Mouse (Mus musculus) hindbrain, embryonic 14.5 days (tissue): ENCODE results near the gene Il31ra. TPM values are rescaled to one million over a fixed set of nuclear protein-coding genes. Genes with fewer than 3 reads are reported as not detected.
"Not testable (repeated sequence)": the region's sequence is repeated elsewhere in the genome, so short reads cannot be mapped to it uniquely, and the experiment has no call there.

ENCODE experiments used
- ATAC-seq: fragments of 200-750 bp; cut with Nextera tagmentation; 2 replicates; pipeline ENCODE4 v1.8.0; 2017; ENCODE audit warnings: moderate number of reproducible peaks, mild to moderate bottlenecking, moderate TSS enrichment, moderate library complexity; ENCODE audit not compliant: low FRiP score
- DNase-seq: peaks from one replicate; pipeline ENCODE4 v3.0.0-alpha.2; 2015; ENCODE audit warnings: low spot score
- H3K27ac ChIP-seq: fragments of 300-500 bp; sonication (generic); 2 replicates; pipeline ENCODE4 v1.5.1; 2014; ENCODE audit warnings: mild to moderate bottlenecking, moderate library complexity
- H3K27me3 ChIP-seq: fragments of 300-500 bp; sonication (generic); 2 replicates; pipeline ENCODE4 v1.6.1; 2014; ENCODE audit warnings: mild to moderate bottlenecking, low read length, mixed read lengths; ENCODE audit not compliant: control insufficient read depth, insufficient read depth
- H3K36me3 ChIP-seq: fragments of 300-500 bp; sonication (generic); replicated peaks from 2 replicates; pipeline ENCODE4 v1.6.1; 2014; ENCODE audit not compliant: control insufficient read depth, insufficient read depth
- H3K4me1 ChIP-seq: fragments of 300-500 bp; sonication (generic); replicated peaks from 2 replicates; pipeline ENCODE4 v1.6.1; 2014; ENCODE audit warnings: antibody characterized with exemption, low read length, mixed read lengths; ENCODE audit not compliant: control insufficient read depth, insufficient read depth
- H3K4me2 ChIP-seq: fragments of 300-500 bp; sonication (generic); replicated peaks from 2 replicates; pipeline ENCODE4 v1.6.1; 2014; ENCODE audit warnings: mild to moderate bottlenecking, moderate library complexity
- H3K4me3 ChIP-seq: fragments of 300-500 bp; sonication (generic); replicated peaks from 2 replicates; pipeline ENCODE4 v1.5.1; 2014; ENCODE audit warnings: mild to moderate bottlenecking, low read length
- H3K9ac ChIP-seq: fragments of 300-500 bp; sonication (generic); 2 replicates; pipeline ENCODE4 v1.6.1; 2014
- H3K9me3 ChIP-seq: fragments of 300-500 bp; sonication (generic); 2 replicates; pipeline ENCODE4 v1.6.1; 2016; ENCODE audit warnings: low read length; ENCODE audit not compliant: control insufficient read depth
- WGBS: fragments of 180-500 bp; shearing (Covaris S2); extraction: QIAGEN DNeasy Blood & Tissue Kit; methylation state at CpG from one replicate; pipeline ENCODE4 v1.1.7; 2014; 5-methylcytosine and 5-hydroxymethylcytosine counted together
- polyA plus RNA-seq: library from polyadenylated mRNA; unstranded; fragments of >200 nt; fragmentation: Nextera tagmentation; extraction: Ambion mirVana; gene quantifications from 2 replicates; pipeline ENCODE4 v1.2.1, GENCODE M21; 2014

Gene Il31ra
- polyA plus RNA-seq, 1 experiment from 2014 or later: 0.11 TPM

DNA sequence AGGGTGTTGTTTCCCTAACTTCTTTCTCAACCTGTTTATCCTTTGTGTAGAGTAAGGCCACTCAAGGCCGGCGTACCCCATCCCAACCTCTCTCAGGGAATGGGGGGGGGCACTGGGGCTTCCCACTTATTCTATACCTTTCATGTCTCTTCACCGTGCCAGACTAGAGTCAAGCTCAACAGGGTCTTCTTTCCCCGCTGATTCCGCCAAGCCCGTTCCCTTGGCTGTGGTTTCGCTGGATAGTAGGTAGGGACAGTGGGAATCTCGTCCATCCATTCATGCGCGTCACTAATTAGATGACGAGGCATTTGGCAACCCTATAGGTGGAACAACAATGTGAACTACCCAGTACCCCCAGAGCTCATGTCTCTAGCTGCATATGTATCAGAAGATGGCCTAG, 16.1 kb downstream of the Il31ra start:
- not testable (repeated sequence) for DNase-seq, H3K27me3 ChIP-seq, H3K4me3 ChIP-seq, H3K4me2 ChIP-seq, H3K9ac ChIP-seq, H3K36me3 ChIP-seq, H3K4me1 ChIP-seq, H3K27ac ChIP-seq, H3K9me3 ChIP-seq, ATAC-seq
- WGBS: 68% methylated on average over 11 of the region's 11 CpGs

GRCm38 (mm10) chr13:112573800-112574199, 20.4 kb downstream of the Il31ra start:
- DNase-seq (no peak), ATAC-seq (no peak)
- no peaks in the 10 kb centered on the region for H3K27me3 ChIP-seq
- H3K9ac ChIP-seq: no peak overlapping the region
- H3K4me3 ChIP-seq: no peak overlapping the region
- H3K4me1 ChIP-seq: no peaks in the 10 kb centered on the region
- no peak overlapping the region for H3K27ac ChIP-seq
- no peaks in the 10 kb centered on the region for H3K9me3 ChIP-seq
- no peak overlapping the region for H3K4me2 ChIP-seq
- H3K36me3 ChIP-seq: no peaks in the 10 kb centered on the region

DNA sequence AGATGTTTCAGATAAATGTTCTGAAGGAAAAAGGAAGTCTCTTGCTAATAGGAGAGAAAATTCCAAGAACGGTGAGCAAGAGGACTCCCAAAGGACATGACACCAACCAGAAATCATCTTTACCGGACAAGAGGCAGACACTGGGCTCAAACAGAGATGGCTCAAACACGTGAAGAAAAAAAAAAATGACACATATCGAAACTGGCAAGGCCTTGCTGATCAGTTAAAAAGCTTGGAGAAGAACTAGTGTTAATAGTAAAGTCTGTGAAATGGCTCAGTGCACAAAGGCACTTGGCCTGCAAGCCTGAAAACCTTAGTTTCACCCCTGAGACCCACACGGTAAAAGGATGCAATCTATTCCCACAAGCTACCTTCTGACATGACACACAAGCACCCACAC, 23.4 kb downstream of the Il31ra start:
- Histone ChIP-seq H3K9ac (no peak overlapping the region), H3K36me3 (no peaks in the 10 kb centered on the region), H3K4me1 (no peaks in the 10 kb centered on the region), H3K27ac (no peak overlapping the region), H3K4me2 (no peak overlapping the region), H3K27me3 (no peaks in the 10 kb centered on the region), H3K9me3 (no peaks in the 10 kb centered on the region), H3K4me3 (no peak overlapping the region)
- DNase-seq (no peak), ATAC-seq (no peak)
- 73% methylated on average over 5 of the region's 5 CpGs for WGBS

- Histone ChIP-seq H3K4me2 (no peak overlapping the region), H3K9ac (no peak overlapping the region), H3K4me3 (no peak overlapping the region), H3K4me1 (no peaks in the 10 kb centered on the region), H3K36me3 (no peaks in the 10 kb centered on the region), H3K27ac (no peak overlapping the region), H3K27me3 (no peaks in the 10 kb centered on the region), H3K9me3 (no peaks in the 10 kb centered on the region)
- WGBS: 45% methylated on average over 4 of the region's 4 CpGs
- ATAC-seq (no peak), DNase-seq (no peak)
Measured at GRCm38 (mm10) chr13:112569606-112570005, 24.6 kb downstream of the Il31ra start.

DNA sequence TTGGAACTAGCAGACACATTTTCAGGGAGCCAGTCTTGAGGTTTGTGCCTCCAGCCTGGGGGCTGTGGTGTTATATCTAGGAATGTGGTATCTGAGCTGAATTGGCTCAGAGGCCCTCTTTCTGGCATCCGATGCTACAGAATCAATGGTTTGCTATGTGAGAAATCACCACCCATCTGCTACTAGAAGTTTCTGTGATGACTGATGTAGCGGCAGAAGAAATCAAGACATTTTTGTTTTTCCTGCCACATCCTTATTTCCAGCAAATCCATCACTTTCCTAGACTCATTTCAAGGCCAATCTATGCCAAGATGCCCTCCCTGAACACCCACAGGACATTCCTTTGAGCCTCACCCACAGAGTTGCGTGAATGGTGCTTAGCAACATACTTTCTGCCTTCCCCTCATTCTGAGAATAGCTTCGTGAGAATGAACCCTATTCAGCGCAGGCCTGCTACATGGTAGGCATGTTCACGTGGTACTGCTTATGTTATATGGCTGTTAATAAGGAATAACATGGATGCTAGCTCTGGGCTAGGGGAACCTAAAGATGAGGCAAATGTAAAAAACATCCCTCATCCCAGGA, 33.5 kb downstream of the Il31ra start:
- Histone ChIP-seq H3K27me3 (no peaks in the 10 kb centered on the region), H3K9me3 (no peaks in the 10 kb centered on the region), H3K4me1 (no peaks in the 10 kb centered on the region), H3K36me3 (no peaks in the 10 kb centered on the region), H3K4me2 (no peak overlapping the region), H3K27ac (no peak overlapping the region), H3K4me3 (no peak overlapping the region), H3K9ac (no peak overlapping the region)
- WGBS: 77% methylated on average over 6 of the region's 6 CpGs
- DNase-seq: no peak
- ATAC-seq: no peak

- Histone ChIP-seq H3K9me3 (no peaks in the 10 kb centered on the region), H3K27me3 (no peaks in the 10 kb centered on the region), H3K36me3 (no peaks in the 10 kb centered on the region), H3K4me3 (no peak overlapping the region), H3K27ac (no peak overlapping the region), H3K4me1 (no peaks in the 10 kb centered on the region), H3K4me2 (no peak overlapping the region), H3K9ac (no peak overlapping the region)
- ATAC-seq (no peak), DNase-seq (no peak)
- WGBS: 56% methylated on average over 2 of the region's 2 CpGs
Measured at GRCm38 (mm10) chr13:112556501-112556900, 37.7 kb downstream of the Il31ra start.

DNA sequence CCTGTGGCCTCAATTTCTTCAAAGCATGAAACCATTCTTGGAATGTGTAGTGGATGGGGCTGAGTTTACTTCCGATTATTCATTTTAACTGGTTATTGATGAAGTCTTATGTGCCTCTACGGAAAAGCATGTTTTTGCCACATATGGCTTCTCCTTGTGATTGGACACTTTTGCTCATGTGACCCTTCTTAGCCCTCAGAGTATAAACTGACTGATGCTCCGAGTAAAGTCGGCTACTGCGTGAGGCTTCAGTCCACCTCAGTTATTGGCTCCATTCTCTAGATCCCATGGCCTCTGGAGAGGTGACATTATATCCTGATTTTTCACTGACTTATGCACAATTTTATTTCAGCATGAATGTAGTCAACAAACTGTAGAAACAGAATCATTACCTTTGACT, 40.9 kb downstream of the Il31ra start:
- H3K9ac ChIP-seq: no peak overlapping the region
- no peak overlapping the region for H3K4me3 ChIP-seq
- H3K36me3 ChIP-seq: no peaks in the 10 kb centered on the region
- H3K27me3 ChIP-seq: no peaks in the 10 kb centered on the region
- WGBS: 96% methylated on average over 5 of the region's 5 CpGs
- ATAC-seq (no peak), DNase-seq (no peak)
- no peaks in the 10 kb centered on the region for H3K9me3 ChIP-seq
- no peaks in the 10 kb centered on the region for H3K4me1 ChIP-seq
- no peak overlapping the region for H3K27ac ChIP-seq
- no peak overlapping the region for H3K4me2 ChIP-seq

DNA sequence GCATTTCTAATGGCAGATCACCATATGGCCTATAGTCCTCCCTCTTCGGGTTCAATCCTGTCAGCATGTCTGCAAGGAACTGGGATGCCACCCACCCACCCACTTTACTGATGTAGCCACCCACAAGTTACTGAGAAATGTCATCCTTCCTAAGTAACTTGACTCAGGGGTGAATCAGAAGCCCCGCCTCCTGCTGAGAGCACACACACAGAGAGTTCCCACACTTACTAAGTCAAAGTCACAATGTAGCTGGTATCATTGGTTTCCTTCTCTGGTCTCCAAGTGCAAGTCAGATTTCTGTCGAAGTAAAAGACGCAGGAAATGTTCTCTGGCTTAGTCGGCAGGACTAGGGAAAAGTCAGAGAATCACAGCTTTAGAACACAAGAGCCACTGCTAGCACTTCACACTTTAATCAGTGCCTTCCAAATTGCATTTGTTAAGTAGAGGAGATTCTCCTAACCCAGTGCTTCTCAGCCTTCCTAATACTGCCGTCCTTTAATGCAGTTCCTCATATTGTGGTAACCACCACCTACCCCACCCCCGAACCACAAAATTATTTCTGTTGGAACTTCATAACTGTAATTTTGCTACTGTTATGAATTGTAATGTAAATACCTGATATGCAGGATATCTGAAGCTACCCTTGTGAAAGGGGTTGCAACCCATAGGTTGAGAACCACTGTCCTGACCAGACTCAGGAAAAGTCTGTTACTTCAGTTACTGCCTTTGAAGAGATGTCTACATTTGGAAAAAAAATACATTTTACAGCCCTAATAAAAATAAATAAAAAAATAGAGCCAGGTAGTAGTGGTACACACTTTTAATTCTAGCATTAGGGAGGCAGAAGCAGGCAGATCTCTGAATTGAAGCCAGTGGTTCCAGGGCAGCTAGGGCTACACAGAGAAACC, 42.3 kb downstream of the Il31ra start:
- no peaks in the 10 kb centered on the region for H3K27me3 ChIP-seq

GRCm38 (mm10) chr13:112541223-112541975, 52.8 kb downstream of the Il31ra start:
- Histone ChIP-seq H3K4me2 (no peak overlapping the region), H3K9ac (no peak overlapping the region), H3K27me3 (no peaks in the 10 kb centered on the region), H3K4me1 (no peaks in the 10 kb centered on the region), H3K9me3 (no peaks in the 10 kb centered on the region), H3K4me3 (no peak overlapping the region), H3K36me3 (no peaks in the 10 kb centered on the region), H3K27ac (no peak overlapping the region)
- WGBS: 89% methylated on average over 10 of the region's 10 CpGs
- ATAC-seq (no peak), DNase-seq (no peak)

More for the DNA sequence above, 42.3 kb downstream of the Il31ra start:
- no peaks in the 10 kb centered on the region for H3K4me1 ChIP-seq
- no peak overlapping the region for H3K4me3 ChIP-seq
- DNase-seq (no peak), ATAC-seq (no peak)
- H3K36me3 ChIP-seq: no peaks in the 10 kb centered on the region
- H3K4me2 ChIP-seq: no peak overlapping the region
- no peaks in the 10 kb centered on the region for H3K9me3 ChIP-seq
- WGBS: 91% methylated on average over 7 of the region's 7 CpGs
- H3K9ac ChIP-seq: no peak overlapping the region
- H3K27ac ChIP-seq: no peak overlapping the region
